Mouse (Mus musculus) layer of hippocampus, adult 9-10 months (tissue): ENCODE measurements at regions not wholly inside any gene's neighbourhood (a gene's known extent, or its start where the extent isn't known, plus 50 kb on each side); places are given as distances from the start of the nearest gene placed in this dataset.
A peak's percentile ranks its signal among the peaks of the same experiment; 100 is the strongest.
"Not testable (repeated sequence)": the region's sequence is repeated elsewhere in the genome, so short reads cannot be mapped to it uniquely, and the experiment has no call there.

Source experiments
- DNase-seq: peaks from one replicate; pipeline ENCODE4 v3.0.0; 2022; ENCODE audit warnings: low spot score

GRCm38 (mm10) chr12:39593781-39594180 is 444.0 kb downstream of the Arl4a start:
- not testable (repeated sequence) for DNase-seq

- DNase-seq, result no peak
Measured at GRCm38 (mm10) chr12:39587204-39587909, 450.5 kb downstream of the Arl4a start.

GRCm38 (mm10) chr12:39586163-39586562 is 451.7 kb downstream of the Arl4a start:
- no peak for DNase-seq

GRCm38 (mm10) chr12:39577610-39578009 is 460.2 kb downstream of the Arl4a start:
- DNase-seq, result no peak

GRCm38 (mm10) chr12:39572802-39573201 is 465.0 kb downstream of the Arl4a start:
- no peak for DNase-seq

- DNase-seq, result no peak
Measured at GRCm38 (mm10) chr12:39572147-39572546, 465.7 kb downstream of the Arl4a start.

- DNase-seq, result no peak
Measured at GRCm38 (mm10) chr12:39560734-39561446, 476.9 kb downstream of the Arl4a start.

GRCm38 (mm10) chr12:39558491-39558890 is 479.3 kb downstream of the Arl4a start:
- no peak for DNase-seq

GRCm38 (mm10) chr12:39536326-39536725 is 501.5 kb downstream of the Arl4a start:
- no peak for DNase-seq

- no peak for DNase-seq
Measured at GRCm38 (mm10) chr12:39528121-39528520, 509.7 kb downstream of the Arl4a start.

GRCm38 (mm10) chr12:39527216-39527600 is 510.6 kb downstream of the Arl4a start:
- DNase-seq, result no peak

GRCm38 (mm10) chr12:39526535-39527215 is 511.1 kb downstream of the Arl4a start:
- no peak for DNase-seq

- no peak for DNase-seq
Measured at GRCm38 (mm10) chr12:39515690-39516089, 522.1 kb downstream of the Arl4a start.

GRCm38 (mm10) chr12:39510855-39511254 is 527.0 kb downstream of the Arl4a start:
- DNase-seq, result no peak

- peak; percentile 61 for DNase-seq
Measured at GRCm38 (mm10) chr12:39510073-39510812, 527.6 kb downstream of the Arl4a start.

- DNase-seq, result peak; percentile 44
Measured at GRCm38 (mm10) chr12:39496203-39496602, 541.6 kb downstream of the Arl4a start.

- peak; percentile 20 for DNase-seq
Measured at GRCm38 (mm10) chr12:39493578-39494218, 544.1 kb downstream of the Arl4a start.

- peak; percentile 12 for DNase-seq
Measured at GRCm38 (mm10) chr12:39493114-39493513, 544.7 kb downstream of the Arl4a start.

GRCm38 (mm10) chr12:39472984-39473383 is 564.8 kb downstream of the Arl4a start:
- DNase-seq, result no peak
